Mouse (Mus musculus) NIH3T3 (cell line): Measurements from ENCODE around the gene Tenm2.

Source experiments
- DNase-seq: peaks from one replicate; pipeline ENCODE4 v3.0.0-alpha.2; 2012; ENCODE audit warnings: low read depth

Tenm2 gene

GRCm38 (mm10) chr11:36481524-36481923, 754.2 kb downstream of the Tenm2 start:
- DNase-seq = no peak

- DNase-seq = no peak
Measured at GRCm38 (mm10) chr11:36481086-36481485, 754.7 kb downstream of the Tenm2 start.

- DNase-seq = no peak
Measured at GRCm38 (mm10) chr11:36469811-36470551, 765.8 kb downstream of the Tenm2 start.

- no peak for DNase-seq
Measured at GRCm38 (mm10) chr11:36458451-36458850, 777.3 kb downstream of the Tenm2 start.

- DNase-seq = no peak
Measured at GRCm38 (mm10) chr11:36454076-36454475, 781.7 kb downstream of the Tenm2 start.

- no peak for DNase-seq
Measured at GRCm38 (mm10) chr11:36452436-36452835, 783.3 kb downstream of the Tenm2 start.

GRCm38 (mm10) chr11:36446351-36446750, 789.4 kb downstream of the Tenm2 start:
- no peak for DNase-seq

- no peak for DNase-seq
Measured at GRCm38 (mm10) chr11:36443821-36444220, 791.9 kb downstream of the Tenm2 start.

GRCm38 (mm10) chr11:36441801-36442200, 794.0 kb downstream of the Tenm2 start:
- DNase-seq = no peak

GRCm38 (mm10) chr11:36436251-36436650, 799.5 kb downstream of the Tenm2 start:
- no peak for DNase-seq

GRCm38 (mm10) chr11:36428947-36429346, 806.8 kb downstream of the Tenm2 start:
- DNase-seq = no peak

GRCm38 (mm10) chr11:36424959-36425358, 810.8 kb downstream of the Tenm2 start:
- no peak for DNase-seq

- DNase-seq = no peak
Measured at GRCm38 (mm10) chr11:36420047-36420446, 815.7 kb downstream of the Tenm2 start.

- DNase-seq = no peak
Measured at GRCm38 (mm10) chr11:36415244-36415643, 820.5 kb downstream of the Tenm2 start.

- no peak for DNase-seq
Measured at GRCm38 (mm10) chr11:36410881-36411280, 824.9 kb downstream of the Tenm2 start.

- peak; percentile 22 for DNase-seq
Measured at GRCm38 (mm10) chr11:36395803-36396710, 839.7 kb downstream of the Tenm2 start.

GRCm38 (mm10) chr11:36384696-36385095, 851.1 kb downstream of the Tenm2 start:
- no peak for DNase-seq

GRCm38 (mm10) chr11:36371814-36372213, 864.0 kb downstream of the Tenm2 start:
- no peak for DNase-seq

- DNase-seq = no peak
Measured at GRCm38 (mm10) chr11:36365067-36365466, 870.7 kb downstream of the Tenm2 start.

- DNase-seq = no peak
Measured at GRCm38 (mm10) chr11:36364441-36364840, 871.3 kb downstream of the Tenm2 start.

GRCm38 (mm10) chr11:36362514-36362913, 873.2 kb downstream of the Tenm2 start:
- no peak for DNase-seq

- DNase-seq = no peak
Measured at GRCm38 (mm10) chr11:36353252-36353651, 882.5 kb downstream of the Tenm2 start.

GRCm38 (mm10) chr11:36351752-36352151, 884.0 kb downstream of the Tenm2 start:
- DNase-seq = no peak
